Comparison of ENCODE assay signal across 16 mouse cellular contexts in the genomic region with DNA sequence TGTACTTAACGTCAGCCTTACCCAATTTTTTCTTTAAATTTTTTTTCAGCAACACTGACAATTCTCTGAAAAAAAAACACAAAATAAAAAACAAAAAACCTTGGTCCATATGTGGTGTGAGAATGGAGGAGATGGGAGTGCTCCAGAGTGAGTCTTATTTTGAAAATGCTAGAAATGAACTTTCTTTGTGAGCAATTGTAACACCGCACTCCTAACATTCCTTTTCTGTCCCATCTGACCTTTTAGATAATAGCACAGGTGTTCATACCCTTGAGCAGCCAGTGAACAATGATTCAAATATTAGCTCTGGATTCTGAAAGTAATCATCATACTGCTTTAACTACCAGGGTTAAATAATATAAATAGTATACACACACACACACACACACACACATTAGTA.
"Had no signal": no experiment of that assay in that cellular context is flagged by ENCODE, and none has a peak within 500 bp of the region (broad histone marks: within the 10 kb centered on the region; RNA-seq: fewer than 3 reads in every experiment).

No protein-coding gene starts in this region.

- H3K9ac ChIP-seq: neural tube, embryonic 12.5 days; neural tube, embryonic 13.5 days; neural tube, embryonic 15.5 days; stomach, embryonic 15.5 days had no signal

- H3K4me1 ChIP-seq: neural tube, embryonic 12.5 days; neural tube, embryonic 13.5 days; neural tube, embryonic 15.5 days; stomach, embryonic 15.5 days had no signal

- H3K27me3 ChIP-seq: neural tube, embryonic 12.5 days; neural tube, embryonic 13.5 days; neural tube, embryonic 15.5 days; stomach, embryonic 15.5 days had no signal

- H3K9me3 ChIP-seq: neural tube, embryonic 12.5 days; neural tube, embryonic 13.5 days; neural tube, embryonic 15.5 days; stomach, embryonic 15.5 days had no signal

- H3K36me3 ChIP-seq: neural tube, embryonic 12.5 days; neural tube, embryonic 13.5 days; neural tube, embryonic 15.5 days; stomach, embryonic 15.5 days had no signal

- H3K4me3 ChIP-seq: neural tube, embryonic 12.5 days; neural tube, embryonic 13.5 days; neural tube, embryonic 15.5 days; stomach, embryonic 15.5 days had no signal

- DNase-seq: retina, postnatal 1 day; right cerebral cortex, adult 18-20 months; right cerebral cortex, postnatal 14 days; right cerebral cortex, postnatal 25 days; right cerebral cortex, postnatal 4 days; spleen, adult 18-20 months; thymus, adult 18-20 months; thymus, adult 2 months; thymus, postnatal 14 days; thymus, postnatal 25 days; thymus, postnatal 36 days had no signal

- H3K4me2 ChIP-seq: neural tube, embryonic 12.5 days; neural tube, embryonic 13.5 days; neural tube, embryonic 15.5 days; stomach, embryonic 15.5 days had no signal

- H3K27ac ChIP-seq: neural tube, embryonic 12.5 days; neural tube, embryonic 13.5 days; neural tube, embryonic 15.5 days; stomach, embryonic 15.5 days; stomach, postnatal 0 days had no signal
